Mouse (Mus musculus) myocyte (in vitro differentiated cells): Measurements from ENCODE around the gene Skp1a.

Experiments used
- E2F4 ChIP-seq: IDR thresholded peaks from one replicate; pipeline ENCODE4 v1.6.1; 2011; ENCODE audit warnings: mild to moderate bottlenecking, control low read depth, moderate library complexity; ENCODE audit not compliant: insufficient read depth
- MAX ChIP-seq: IDR thresholded peaks from one replicate; pipeline ENCODE4 v1.6.1; 2011; ENCODE audit warnings: low read depth, mild to moderate bottlenecking, control low read depth
- MYOD1 ChIP-seq, 3 experiments: IDR thresholded peaks; one replicate each; pipeline ENCODE4 v1.6.1; 2011; ENCODE audit warnings: control low read depth in 2 of 3, low read depth in 2 of 3, mild to moderate bottlenecking in 2 of 3, moderate library complexity in 1 of 3; ENCODE audit not compliant: insufficient read length in 2 of 3, control insufficient read depth in 1 of 3
- MYOG ChIP-seq, 3 experiments: IDR thresholded peaks; one replicate each; pipeline ENCODE4 v1.6.1; 2011; ENCODE audit warnings: control low read depth in 2 of 3, low read depth in 2 of 3, mild to moderate bottlenecking in 2 of 3; ENCODE audit not compliant: insufficient read length in 2 of 3, control insufficient read depth in 1 of 3, insufficient read depth in 1 of 3
- POLR2A ChIP-seq: IDR thresholded peaks from one replicate; pipeline ENCODE4 v1.6.1; 2011; ENCODE audit warnings: low read depth, mild to moderate bottlenecking, control low read depth, moderate library complexity; ENCODE audit not compliant: insufficient read length
- POLR2AphosphoS2 ChIP-seq: IDR thresholded peaks from one replicate; pipeline ENCODE4 v1.6.1; 2011; ENCODE audit warnings: low read depth, control low read depth; ENCODE audit not compliant: insufficient read length
- REST ChIP-seq: IDR thresholded peaks from one replicate; pipeline ENCODE4 v1.6.1; 2011; ENCODE audit warnings: mild to moderate bottlenecking, control low read depth, moderate library complexity; ENCODE audit not compliant: insufficient read depth, insufficient read length
- SRF ChIP-seq: IDR thresholded peaks from one replicate; pipeline ENCODE4 v1.6.1; 2011; ENCODE audit warnings: low read depth; ENCODE audit not compliant: control insufficient read depth, insufficient read length
- TCF12 ChIP-seq: IDR thresholded peaks from one replicate; pipeline ENCODE4 v1.6.1; 2011; ENCODE audit warnings: mild to moderate bottlenecking, control low read depth; ENCODE audit not compliant: poor library complexity, insufficient read depth, severe bottlenecking
- TCF3 ChIP-seq: IDR thresholded peaks from one replicate; pipeline ENCODE4 v1.6.1; 2011; ENCODE audit warnings: low read depth, control low read depth; ENCODE audit not compliant: insufficient read length
- USF1 ChIP-seq: IDR thresholded peaks from one replicate; pipeline ENCODE4 v1.6.1; 2011; ENCODE audit warnings: low read depth, mild to moderate bottlenecking, control low read depth, moderate library complexity

- TF ChIP-seq POLR2A (no peak), TCF12 (no peak), USF1 (no peak), MYOD1 (IDR thresholded peaks at IDR 0.05; ENCODE audit: control insufficient read depth in 1 of 3, insufficient read length in 2 of 3, low read depth in 2 of 3) (no peak), E2F4 (no peak), MAX (no peak), MYOG (IDR thresholded peaks at IDR 0.05; ENCODE audit: control insufficient read depth in 1 of 3, insufficient read depth in 1 of 3, insufficient read length in 2 of 3, low read depth in 2 of 3) (no peak), POLR2AphosphoS2 (no peak), TCF3 (no peak), SRF (no peak), REST (no peak)
Observed at GRCm38 (mm10) chr11:52240898-52241542, 9.2 kb downstream of the Skp1a start.
